Mouse (Mus musculus): ENCODE results near the gene Eif5b. TPM values are rescaled to one million over a fixed set of nuclear protein-coding genes. Genes with fewer than 3 reads are reported as not detected.

The Eif5b gene
- polyA plus RNA-seq (2014; fragmentation: Illumina TruSeq; extraction: RNeasy Lipid Tissue Mini Kit (QIAGEN cat#74804); ENCODE audit: low read depth, low replicate concordance), result 90.6 TPM

DNA sequence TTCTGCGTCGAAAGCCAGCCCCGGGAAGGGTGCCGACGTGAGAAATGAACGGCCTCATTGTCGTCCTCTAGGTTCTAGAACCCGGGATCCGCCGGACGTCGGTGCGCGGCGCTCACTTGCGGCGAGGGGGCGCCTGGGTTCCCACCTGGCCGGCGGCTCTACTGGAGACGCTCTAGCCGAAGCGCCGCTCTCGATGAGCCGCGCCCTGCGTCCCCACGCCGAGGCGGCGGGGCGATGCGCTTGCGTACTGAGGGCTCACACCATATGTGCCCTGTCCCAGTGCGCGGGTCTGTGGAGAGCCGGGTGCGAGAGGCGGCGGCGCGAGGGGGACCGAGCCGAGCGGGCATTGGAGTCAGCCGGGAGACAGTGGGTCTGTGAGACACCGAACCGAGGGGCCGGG, at the start of gene Eif5b, which contains the start of gene Txndc9:
TSS of gene Eif5b (plus strand) at position 144 of the 400 bp plus-strand sequence.
TSS of gene Txndc9 (minus strand) at position 27 of the 400 bp plus-strand sequence.

GRCm38 (mm10) chr1:37957659-37958058, 40.2 kb upstream of the Eif5b start, which contains the start of gene Lyg1:
Gene Lyg1, minus strand, starts transcription at chr1:37957759.

Other genes starting within 250 kb of the Eif5b start
- 15.7 TPM for gene Tsga10, start 131.6 kb upstream of the Eif5b start, polyA plus RNA-seq (2014; fragmentation: Illumina TruSeq; extraction: RNeasy Lipid Tissue Mini Kit (QIAGEN cat#74804); ENCODE audit: low read depth, low replicate concordance)
- 5.2 TPM for gene Lipt1, start 126.3 kb upstream of the Eif5b start, polyA plus RNA-seq (2014; fragmentation: Illumina TruSeq; extraction: RNeasy Lipid Tissue Mini Kit (QIAGEN cat#74804); ENCODE audit: low read depth, low replicate concordance)
- 129 TPM for gene Mitd1, start 107.6 kb upstream of the Eif5b start, polyA plus RNA-seq (2014; fragmentation: Illumina TruSeq; extraction: RNeasy Lipid Tissue Mini Kit (QIAGEN cat#74804); ENCODE audit: low read depth, low replicate concordance)
- 259 TPM for gene Mrpl30, start 107.5 kb upstream of the Eif5b start, polyA plus RNA-seq (2014; fragmentation: Illumina TruSeq; extraction: RNeasy Lipid Tissue Mini Kit (QIAGEN cat#74804); ENCODE audit: low read depth, low replicate concordance)
- not detected for gene Lyg2, start 81.5 kb upstream of the Eif5b start, polyA plus RNA-seq (2014; fragmentation: Illumina TruSeq; extraction: RNeasy Lipid Tissue Mini Kit (QIAGEN cat#74804); ENCODE audit: low read depth, low replicate concordance)
- not detected for gene Lyg1, start 40.3 kb upstream of the Eif5b start, polyA plus RNA-seq (2014; fragmentation: Illumina TruSeq; extraction: RNeasy Lipid Tissue Mini Kit (QIAGEN cat#74804); ENCODE audit: low read depth, low replicate concordance)
- gene Txndc9, start 117 bp upstream of the Eif5b start, polyA plus RNA-seq (2014; fragmentation: Illumina TruSeq; extraction: RNeasy Lipid Tissue Mini Kit (QIAGEN cat#74804); ENCODE audit: low read depth, low replicate concordance), result 167 TPM
- gene Rev1, start 131.8 kb downstream of the Eif5b start, polyA plus RNA-seq (2014; fragmentation: Illumina TruSeq; extraction: RNeasy Lipid Tissue Mini Kit (QIAGEN cat#74804); ENCODE audit: low read depth, low replicate concordance), result 28.9 TPM

Measured in sigmoid colon, adult 10 weeks (tissue).